Mouse (Mus musculus): ENCODE measurements around the gene Ebi3. TPM values are rescaled to one million over a fixed set of nuclear protein-coding genes. Genes with fewer than 3 reads are reported as not detected.

Ebi3 gene
- polyA plus RNA-seq, 1 experiment from 2014 or later, result 3.1 TPM

GRCm38 (mm10) chr17:55986030-55986961 lies 33.9 kb downstream of the Ebi3 start, which contains the start of gene Fsd1:
TSS of gene Fsd1 (plus strand) at chr17:55986509.
- TF ChIP-seq EP300 (IDR thresholded peaks at IDR 0.05), result no peak
- Histone ChIP-seq H3K4me2 (replicated peaks; ENCODE audit: low read depth, low read length) (no peak within 1 kb of the TSS), H3K27ac (ENCODE audit: low read length) (no peak within 1 kb of the TSS), H3K4me1 (ENCODE audit: insufficient read depth, low read depth, low read length) (no peaks in the 10 kb centered on the region), H3K27me3 (replicated peaks; ENCODE audit: insufficient read depth, low read length) (no peaks in the 10 kb centered on the region), H3K4me3 (ENCODE audit: low read depth, low read length) (no peak within 1 kb of the TSS), H3K36me3 (ENCODE audit: insufficient read depth, low read length) (no peaks in the 10 kb centered on the region), H3K9ac (replicated peaks; ENCODE audit: low read depth) (no peak within 1 kb of the TSS), H3K9me3 (ENCODE audit: low read length) (no peaks in the 10 kb centered on the region)
- ATAC-seq (no peak), DNase-seq (ENCODE audit: low spot score) (peak; percentile 29)
- WGBS, result 14% methylated on average over 27 of the region's 35 CpGs

- Histone ChIP-seq H3K4me1 (ENCODE audit: insufficient read depth, low read depth, low read length) (no peaks in the 10 kb centered on the region), H3K27ac (ENCODE audit: low read length) (no peak overlapping the region), H3K4me3 (ENCODE audit: low read depth, low read length) (no peak overlapping the region), H3K9me3 (ENCODE audit: low read length) (no peaks in the 10 kb centered on the region), H3K27me3 (replicated peaks; ENCODE audit: insufficient read depth, low read length) (no peaks in the 10 kb centered on the region), H3K36me3 (ENCODE audit: insufficient read depth, low read length) (no peaks in the 10 kb centered on the region), H3K9ac (replicated peaks; ENCODE audit: low read depth) (no peak overlapping the region), H3K4me2 (replicated peaks; ENCODE audit: low read depth, low read length) (no peak overlapping the region)
- TF ChIP-seq CTCF (IDR thresholded peaks at IDR 0.05) (no peak), EP300 (IDR thresholded peaks at IDR 0.05) (no peak)
- ATAC-seq (0 out of 2 replicates have a peak, but pooled peaks have one; percentile 12), DNase-seq (ENCODE audit: low spot score) (no peak)
- WGBS, result 84% methylated on average over 8 of the region's 8 CpGs
Observed at GRCm38 (mm10) chr17:55990278-55990898, 37.9 kb downstream of the Ebi3 start.

GRCm38 (mm10) chr17:55996007-55996406 lies 43.6 kb downstream of the Ebi3 start:
- Histone ChIP-seq H3K4me2 (replicated peaks; ENCODE audit: low read depth, low read length) (no peak overlapping the region), H3K9ac (replicated peaks; ENCODE audit: low read depth) (no peak overlapping the region), H3K36me3 (ENCODE audit: insufficient read depth, low read length) (0 out of 2 replicates have a peak, but pooled peaks cover 2% of the 10 kb centered on the region), H3K27me3 (replicated peaks; ENCODE audit: insufficient read depth, low read length) (no peaks in the 10 kb centered on the region), H3K9me3 (ENCODE audit: low read length) (no peaks in the 10 kb centered on the region), H3K4me1 (ENCODE audit: insufficient read depth, low read depth, low read length) (no peaks in the 10 kb centered on the region), H3K4me3 (ENCODE audit: low read depth, low read length) (no peak overlapping the region), H3K27ac (ENCODE audit: low read length) (no peak overlapping the region)
- ATAC-seq, result no peak
- TF ChIP-seq CTCF (IDR thresholded peaks at IDR 0.05), result no peak
- TF ChIP-seq EP300 (IDR thresholded peaks at IDR 0.05), result no peak
- DNase-seq (ENCODE audit: low spot score), result no peak
- WGBS, result 80% methylated on average over 13 of the region's 15 CpGs

GRCm38 (mm10) chr17:55999794-56000499 lies 47.5 kb downstream of the Ebi3 start:
- Histone ChIP-seq H3K4me2 (replicated peaks; ENCODE audit: low read depth, low read length) (no peak overlapping the region), H3K27me3 (replicated peaks; ENCODE audit: insufficient read depth, low read length) (no peaks in the 10 kb centered on the region), H3K27ac (ENCODE audit: low read length) (no peak overlapping the region), H3K36me3 (ENCODE audit: insufficient read depth, low read length) (0 out of 2 replicates have a peak, but pooled peaks cover 6% of the 10 kb centered on the region), H3K9ac (replicated peaks; ENCODE audit: low read depth) (no peak overlapping the region), H3K4me1 (ENCODE audit: insufficient read depth, low read depth, low read length) (no peaks in the 10 kb centered on the region), H3K9me3 (ENCODE audit: low read length) (no peaks in the 10 kb centered on the region), H3K4me3 (ENCODE audit: low read depth, low read length) (no peak overlapping the region)
- no peak for DNase-seq (ENCODE audit: low spot score)
- WGBS, result 19% methylated on average over 30 of the region's 30 CpGs
- TF ChIP-seq CTCF (IDR thresholded peaks at IDR 0.05) (0 out of 2 replicates have a peak, but pooled peaks have one; percentile 7), EP300 (IDR thresholded peaks at IDR 0.05) (no peak)
- no peak for ATAC-seq

GRCm38 (mm10) chr17:56003000-56003399 lies 50.6 kb downstream of the Ebi3 start:
- Histone ChIP-seq H3K9ac (replicated peaks; ENCODE audit: low read depth) (no peak overlapping the region), H3K27ac (ENCODE audit: low read length) (no peak overlapping the region), H3K4me2 (replicated peaks; ENCODE audit: low read depth, low read length) (no peak overlapping the region), H3K36me3 (ENCODE audit: insufficient read depth, low read length) (0 out of 2 replicates have a peak, but pooled peaks cover 6% of the 10 kb centered on the region), H3K4me3 (ENCODE audit: low read depth, low read length) (no peak overlapping the region), H3K27me3 (replicated peaks; ENCODE audit: insufficient read depth, low read length) (no peaks in the 10 kb centered on the region), H3K4me1 (ENCODE audit: insufficient read depth, low read depth, low read length) (peaks cover 7% of the 10 kb centered on the region; the same call in 1 of the 2 replicates), H3K9me3 (ENCODE audit: low read length) (no peaks in the 10 kb centered on the region)
- DNase-seq (ENCODE audit: low spot score), result no peak
- no peak for TF ChIP-seq EP300 (IDR thresholded peaks at IDR 0.05)
- no peak for TF ChIP-seq CTCF (IDR thresholded peaks at IDR 0.05)
- WGBS, result 70% methylated on average over 3 of the region's 3 CpGs
- no peak for ATAC-seq

Measured in lung, postnatal 0 days (tissue).